Mouse (Mus musculus): Measurements from ENCODE around the gene Nudt3.
"Not testable (repeated sequence)": the region's sequence is repeated elsewhere in the genome, so short reads cannot be mapped to it uniquely, and the experiment has no call there.

The Nudt3 gene

GRCm38 (mm10) chr17:27636132-27637020 lies 13.1 kb upstream of the Nudt3 start, which contains the start of gene Rps10:
Gene Rps10, minus strand, starts transcription at chr17:27636669.
- DNase-seq (ENCODE audit: extremely low read depth, low read depth) = no peak

- not testable (repeated sequence) for DNase-seq (ENCODE audit: extremely low read depth, low read depth)
These were observed 12.2 kb upstream of the Nudt3 start for GRCm38 (mm10) chr17:27635575-27635903.

- DNase-seq (ENCODE audit: extremely low read depth, low read depth) = peak; percentile 67
These were observed 11.7 kb upstream of the Nudt3 start, which contains the start of gene RPS10-NUDT3 for GRCm38 (mm10) chr17:27634871-27635574. Gene RPS10-NUDT3, minus strand, starts transcription at chr17:27635222.

GRCm38 (mm10) chr17:27629249-27630020 lies 6.1 kb upstream of the Nudt3 start:
- DNase-seq (ENCODE audit: extremely low read depth, low read depth) = no peak

- no peak for DNase-seq (ENCODE audit: extremely low read depth, low read depth)
These were observed 5.1 kb upstream of the Nudt3 start for GRCm38 (mm10) chr17:27628376-27628775.

GRCm38 (mm10) chr17:27627451-27627850 lies 4.2 kb upstream of the Nudt3 start:
- DNase-seq (ENCODE audit: extremely low read depth, low read depth) = no peak

GRCm38 (mm10) chr17:27626681-27627080 lies 3.4 kb upstream of the Nudt3 start:
- no peak for DNase-seq (ENCODE audit: extremely low read depth, low read depth)

- no peak for DNase-seq (ENCODE audit: extremely low read depth, low read depth)
These were observed 2.4 kb upstream of the Nudt3 start for GRCm38 (mm10) chr17:27625455-27626251.

- no peak for DNase-seq (ENCODE audit: extremely low read depth, low read depth)
These were observed 510 bp downstream of the Nudt3 start for GRCm38 (mm10) chr17:27622611-27623359.

GRCm38 (mm10) chr17:27621705-27622531 lies 1.4 kb downstream of the Nudt3 start:
- no peak for DNase-seq (ENCODE audit: extremely low read depth, low read depth)

- no peak for DNase-seq (ENCODE audit: extremely low read depth, low read depth)
These were observed 2.1 kb downstream of the Nudt3 start for GRCm38 (mm10) chr17:27621161-27621560.

- no peak for DNase-seq (ENCODE audit: extremely low read depth, low read depth)
These were observed 7.9 kb downstream of the Nudt3 start for GRCm38 (mm10) chr17:27615388-27615787.

GRCm38 (mm10) chr17:27613016-27613415 lies 10.3 kb downstream of the Nudt3 start:
- DNase-seq (ENCODE audit: extremely low read depth, low read depth) = no peak

GRCm38 (mm10) chr17:27611994-27612393 lies 11.3 kb downstream of the Nudt3 start:
- DNase-seq (ENCODE audit: extremely low read depth, low read depth) = no peak

GRCm38 (mm10) chr17:27611519-27611884 lies 11.8 kb downstream of the Nudt3 start:
- no peak for DNase-seq (ENCODE audit: extremely low read depth, low read depth)

GRCm38 (mm10) chr17:27610679-27611518 lies 12.4 kb downstream of the Nudt3 start:
- DNase-seq (ENCODE audit: extremely low read depth, low read depth) = no peak

- no peak for DNase-seq (ENCODE audit: extremely low read depth, low read depth)
These were observed 13.7 kb downstream of the Nudt3 start for GRCm38 (mm10) chr17:27609576-27609975.

GRCm38 (mm10) chr17:27603522-27604234 lies 19.6 kb downstream of the Nudt3 start:
- DNase-seq (ENCODE audit: extremely low read depth, low read depth) = no peak

Measured in MEL-GATA-1-ER (cell line).